Mouse (Mus musculus): ENCODE results near the gene Fgd5.

DNA sequence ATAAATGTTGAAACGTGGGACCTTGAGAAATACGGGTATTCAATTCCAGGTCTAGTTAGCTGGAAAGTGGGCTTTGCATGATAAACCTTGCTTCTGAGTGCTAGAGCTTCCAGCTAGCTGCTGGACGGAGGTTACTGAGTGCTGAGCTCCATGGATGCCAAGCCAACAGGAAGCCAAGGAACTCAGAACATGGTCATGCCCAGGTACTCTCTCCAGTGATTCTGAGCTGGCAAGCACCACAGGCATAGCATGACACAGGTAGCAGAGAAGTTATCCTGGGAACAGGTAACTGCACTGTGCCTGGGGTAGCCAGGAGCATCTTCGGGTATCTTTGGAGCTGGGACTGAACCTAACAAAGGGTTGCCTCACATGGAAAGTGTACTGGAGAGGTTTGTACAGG is 104.1 kb downstream of the Fgd5 start:
- TF ChIP-seq CTCF (IDR thresholded peaks at IDR 0.05; ENCODE audit: insufficient read depth, low read depth, low read length): no peak
- TF ChIP-seq POLR2A (IDR thresholded peaks at IDR 0.05; ENCODE audit: insufficient read depth, low read depth, low read length): no peak
